Mouse (Mus musculus) right cerebral cortex, postnatal 25 days (tissue): ENCODE results near the gene Stx1b.
"Not testable (repeated sequence)": the region's sequence is repeated elsewhere in the genome, so short reads cannot be mapped to it uniquely, and the experiment has no call there.

Experiments used
- DNase-seq: peaks from one replicate; pipeline ENCODE4 v3.0.0; 2022

Stx1b gene

GRCm38 (mm10) chr7:127824176-127824871, at the start of gene Stx1b, which contains the start of gene Stx4a:
Gene Stx1b (minus strand): TSS chr7:127824549.
Gene Stx4a (plus strand): TSS chr7:127824294.
- DNase-seq: peak; percentile 76

GRCm38 (mm10) chr7:127870136-127870821, 45.9 kb upstream of the Stx1b start:
- DNase-seq: no peak

DNA sequence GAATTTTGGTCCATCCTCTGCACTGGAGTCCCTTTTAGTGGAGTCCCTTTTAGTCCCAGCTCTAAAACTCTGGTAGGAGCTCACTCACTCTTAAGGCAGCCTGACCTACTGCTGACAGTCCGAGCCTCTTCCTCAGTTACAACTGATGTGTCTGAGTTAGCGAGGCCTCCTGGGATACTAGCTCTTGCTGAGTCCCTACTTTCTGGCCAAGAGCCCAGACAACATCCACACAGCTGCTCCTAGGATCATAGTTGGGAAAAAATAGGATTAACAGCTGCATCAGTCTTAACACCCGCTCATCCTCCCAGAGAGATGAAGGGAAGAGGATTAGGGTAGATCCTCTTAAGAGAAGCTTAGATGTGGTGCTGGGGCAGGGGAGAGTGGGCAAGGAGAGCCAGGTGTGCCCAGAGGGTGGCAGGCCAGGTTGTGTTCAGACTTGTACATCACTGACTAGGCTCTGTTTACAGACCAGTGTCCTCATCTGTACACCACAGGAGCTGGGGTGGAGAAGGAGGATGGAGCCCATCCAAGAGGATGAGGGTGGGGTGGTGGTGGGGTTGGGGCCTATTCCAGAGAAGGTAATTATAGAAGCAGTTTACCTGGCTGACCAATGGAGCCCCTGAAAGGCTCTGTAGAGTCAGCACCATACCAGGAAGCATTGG, 44.9 kb upstream of the Stx1b start:
- DNase-seq: peak; percentile 15

GRCm38 (mm10) chr7:127867641-127868040, 43.3 kb upstream of the Stx1b start:
- DNase-seq: no peak

DNA sequence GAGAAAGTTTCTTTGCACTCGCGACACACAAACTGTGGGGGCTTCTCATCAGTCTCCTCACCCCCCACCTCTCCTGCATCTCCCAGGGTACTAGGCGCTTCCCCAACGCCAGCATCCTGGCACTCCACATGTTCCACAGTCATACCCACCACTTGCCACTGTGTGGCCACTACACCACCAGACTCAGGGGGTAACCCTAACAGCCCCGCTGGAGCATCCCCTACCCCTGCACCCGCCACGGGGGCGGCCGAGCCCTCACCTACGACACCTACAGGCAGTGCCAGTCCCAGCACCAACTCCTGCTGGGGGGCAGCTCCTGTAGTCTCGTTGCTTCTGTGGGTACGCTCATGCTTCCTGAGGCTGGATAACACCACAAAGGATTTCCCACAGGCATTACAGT, 42.1 kb upstream of the Stx1b start:
- DNase-seq: no peak

DNA sequence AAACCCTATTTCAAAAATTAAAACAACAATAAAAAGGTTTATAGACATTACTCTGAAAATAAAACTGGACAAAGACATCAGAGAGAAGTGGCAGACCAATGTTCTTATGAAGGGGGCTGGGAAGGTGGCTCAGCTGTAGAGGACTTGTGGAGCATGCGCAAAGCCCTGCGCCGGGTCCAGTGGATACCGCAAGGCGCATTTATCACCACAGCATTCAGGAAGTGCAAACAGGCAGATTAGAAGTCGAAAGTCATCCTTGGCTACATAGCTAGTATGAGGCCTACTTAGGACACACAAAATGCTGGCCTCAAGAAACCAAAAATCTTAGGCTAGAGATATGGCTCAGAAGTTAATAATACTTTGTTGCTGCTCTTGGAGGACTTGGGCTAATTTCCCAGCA, 33.9 kb upstream of the Stx1b start:
- no peak for DNase-seq

DNA sequence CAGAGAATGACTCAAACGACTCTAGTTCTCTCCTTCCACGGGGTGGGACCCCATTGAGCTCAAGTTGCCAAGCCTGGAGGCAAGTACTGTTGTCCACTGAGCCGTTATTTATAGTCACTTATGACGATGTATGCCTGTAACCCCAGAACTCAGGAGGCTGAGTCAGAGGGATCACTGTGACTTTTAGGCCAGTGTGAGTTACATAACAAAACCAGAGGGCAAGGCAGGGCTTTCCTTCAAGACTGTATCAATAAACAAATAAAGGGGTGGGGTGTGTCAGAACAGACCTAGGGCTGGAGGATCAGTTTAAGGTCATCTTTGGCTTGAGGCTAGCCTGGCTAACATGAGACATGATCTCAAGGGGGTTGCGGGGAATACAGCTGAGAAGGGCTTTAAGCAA, 26.6 kb upstream of the Stx1b start:
- no peak for DNase-seq

DNA sequence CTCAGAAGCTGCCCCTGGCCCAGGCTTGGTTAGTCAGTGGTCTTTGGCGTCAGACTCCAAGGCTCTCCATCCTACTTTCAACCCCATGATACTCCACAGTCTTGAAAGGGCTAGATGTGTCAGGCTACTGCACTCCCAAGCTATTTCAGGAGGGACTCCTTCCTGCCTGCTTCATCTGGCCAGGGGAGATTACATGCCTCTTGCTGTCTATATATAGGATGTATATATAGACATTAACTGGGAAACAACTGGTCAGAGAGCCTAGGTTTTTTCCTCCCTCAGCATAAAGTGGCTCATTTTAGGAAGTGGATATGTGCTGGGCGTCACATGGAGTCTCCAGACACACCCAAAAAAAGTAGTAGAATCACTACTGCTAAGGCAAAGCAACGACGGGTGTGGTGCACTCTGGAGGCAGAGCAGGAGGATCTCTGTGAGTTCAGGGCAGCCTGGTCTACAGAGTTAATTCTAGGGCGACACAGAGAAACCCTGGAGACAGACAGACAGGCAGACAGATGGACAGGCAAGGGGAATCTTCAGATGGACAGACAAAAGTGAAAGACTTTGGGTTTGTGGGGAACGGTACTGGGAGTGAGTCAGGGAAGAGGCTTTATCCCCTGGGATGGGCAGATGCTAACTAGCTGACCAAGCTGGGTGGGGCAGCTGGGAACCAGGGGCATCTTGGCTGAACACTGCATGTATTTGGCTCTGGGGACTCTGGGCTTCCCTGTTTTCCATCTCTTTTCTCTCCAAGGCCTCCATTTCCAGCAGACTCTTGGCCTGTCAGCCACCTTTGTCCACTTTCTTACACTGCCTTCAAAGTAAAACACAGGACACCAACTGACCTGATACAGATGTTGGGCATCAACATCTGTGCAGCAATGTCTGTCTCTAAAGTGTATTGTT, 25.9 kb upstream of the Stx1b start:
- DNase-seq: no peak

DNA sequence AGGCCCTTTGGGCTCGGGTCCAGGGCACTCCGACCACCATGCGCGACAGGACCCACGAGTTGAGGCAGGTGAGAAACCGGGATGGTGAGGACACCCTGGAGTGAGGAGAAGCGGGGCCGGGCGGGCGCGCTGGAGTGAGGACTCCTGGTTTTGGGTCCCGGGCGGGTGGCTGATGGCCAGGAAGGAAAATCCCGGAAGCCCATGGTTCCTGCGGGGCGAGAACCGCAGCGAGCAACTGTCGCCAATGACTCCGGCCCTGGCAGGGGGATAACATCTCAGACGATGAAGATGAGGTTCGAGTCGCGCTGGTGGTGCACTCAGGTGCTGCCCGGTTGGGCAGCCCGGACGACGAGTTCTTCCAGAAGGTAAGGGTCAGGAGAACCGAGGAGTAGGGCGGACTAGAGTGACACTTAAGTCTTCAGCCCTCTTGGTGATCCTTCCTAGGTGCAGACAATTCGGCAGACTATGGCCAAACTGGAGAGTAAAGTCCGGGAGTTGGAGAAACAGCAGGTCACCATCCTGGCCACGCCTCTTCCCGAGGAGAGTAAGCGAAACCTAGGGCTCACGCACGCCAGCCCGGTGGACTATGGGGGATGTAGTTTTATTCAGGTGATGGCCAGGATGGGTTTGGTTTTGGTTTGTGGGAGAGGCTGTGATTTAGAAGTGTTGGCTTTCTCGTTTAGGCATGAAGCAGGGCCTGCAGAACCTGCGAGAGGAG, 17.8 kb upstream of the Stx1b start:
- DNase-seq: peak; percentile 83

DNA sequence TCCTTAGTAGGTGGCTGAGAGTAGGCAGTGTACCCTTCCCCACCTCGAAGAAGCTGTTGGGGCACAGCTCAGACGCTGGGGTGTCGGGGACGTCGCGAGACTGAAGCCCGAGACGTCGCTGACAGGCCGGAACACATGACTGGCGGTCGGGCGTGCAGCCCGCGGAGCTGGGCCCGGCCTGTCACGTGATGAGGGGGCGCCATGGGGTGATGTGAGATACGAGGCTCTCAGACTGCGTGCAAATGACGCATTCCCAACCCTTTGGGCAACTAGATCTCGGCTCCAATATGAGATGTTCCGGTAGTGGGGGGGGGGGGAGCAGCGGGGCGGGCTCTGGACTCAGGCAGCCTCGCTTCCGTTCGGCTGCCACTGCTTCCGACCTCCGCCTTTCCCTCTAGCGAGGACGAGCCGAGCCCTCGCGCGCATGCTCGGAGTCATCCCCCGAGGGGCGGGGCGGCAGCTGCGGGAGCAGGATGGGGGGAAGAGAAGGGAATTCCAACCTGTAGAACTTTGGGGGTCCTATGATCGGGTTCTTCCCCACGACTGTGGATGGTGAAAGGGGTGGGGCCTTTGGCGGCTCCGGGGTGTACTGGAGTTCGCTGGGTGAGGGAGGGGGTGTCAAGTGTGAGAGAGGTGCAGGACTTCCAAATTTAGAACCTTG, 17.1 kb upstream of the Stx1b start:
- peak; percentile 98 for DNase-seq

- DNase-seq: peak; percentile 79
Observed at GRCm38 (mm10) chr7:127840886-127841285, 16.5 kb upstream of the Stx1b start.

- not testable (repeated sequence) for DNase-seq
Observed at GRCm38 (mm10) chr7:127840031-127840430, 15.7 kb upstream of the Stx1b start.

GRCm38 (mm10) chr7:127837878-127838277, 13.5 kb upstream of the Stx1b start:
- DNase-seq: not testable (repeated sequence)

DNA sequence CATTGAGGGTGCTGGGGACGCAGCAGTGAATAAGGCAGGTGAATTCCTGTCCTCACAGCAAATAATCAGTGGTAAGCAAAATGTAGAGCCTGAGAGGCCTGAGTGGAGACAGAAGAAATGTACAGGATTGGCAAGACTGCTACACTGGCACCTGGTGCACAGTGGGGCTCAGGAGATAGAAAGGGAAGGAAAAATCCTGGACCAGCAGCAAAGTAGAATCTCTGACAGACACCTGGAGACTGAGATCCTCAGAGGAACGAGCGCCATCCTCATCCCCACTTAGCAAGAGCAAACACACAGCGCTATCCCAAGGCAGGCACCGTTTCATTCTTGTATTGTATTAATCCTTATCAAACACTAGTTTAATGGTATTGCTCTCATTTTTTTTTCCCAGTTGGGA, 13.1 kb upstream of the Stx1b start:
- no peak for DNase-seq

- no peak for DNase-seq
Observed at GRCm38 (mm10) chr7:127835550-127835949, 11.2 kb upstream of the Stx1b start.

- DNase-seq: no peak
Observed at GRCm38 (mm10) chr7:127823236-127824171, 845 bp downstream of the Stx1b start.

DNA sequence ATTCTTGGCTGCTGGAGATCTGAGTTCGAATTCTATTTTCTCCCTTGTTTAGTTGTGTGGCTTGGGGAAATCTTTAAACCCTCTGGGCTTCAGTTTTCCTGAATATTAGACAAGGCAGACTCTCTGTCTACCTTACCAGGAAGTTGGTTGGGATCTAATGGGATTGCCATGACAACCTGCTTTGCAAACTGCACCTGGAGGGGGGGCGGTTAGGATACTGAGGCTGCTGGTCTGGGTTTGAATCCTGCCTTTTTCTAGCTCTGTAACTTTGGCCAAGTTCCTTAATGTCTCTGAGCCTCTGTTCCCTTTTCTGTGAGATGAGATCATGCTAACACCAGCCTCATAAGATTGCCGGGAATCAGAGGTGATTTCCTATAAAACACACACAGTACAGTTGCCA, 1.9 kb downstream of the Stx1b start:
- no peak for DNase-seq

GRCm38 (mm10) chr7:127820836-127821509, 3.4 kb downstream of the Stx1b start:
- DNase-seq: no peak

GRCm38 (mm10) chr7:127817776-127818175, 6.6 kb downstream of the Stx1b start:
- DNase-seq: no peak

- DNase-seq: no peak
Observed at GRCm38 (mm10) chr7:127817053-127817452, 7.3 kb downstream of the Stx1b start.
